Comparison of ENCODE assay signal across 20 mouse cellular contexts in the genomic region with DNA sequence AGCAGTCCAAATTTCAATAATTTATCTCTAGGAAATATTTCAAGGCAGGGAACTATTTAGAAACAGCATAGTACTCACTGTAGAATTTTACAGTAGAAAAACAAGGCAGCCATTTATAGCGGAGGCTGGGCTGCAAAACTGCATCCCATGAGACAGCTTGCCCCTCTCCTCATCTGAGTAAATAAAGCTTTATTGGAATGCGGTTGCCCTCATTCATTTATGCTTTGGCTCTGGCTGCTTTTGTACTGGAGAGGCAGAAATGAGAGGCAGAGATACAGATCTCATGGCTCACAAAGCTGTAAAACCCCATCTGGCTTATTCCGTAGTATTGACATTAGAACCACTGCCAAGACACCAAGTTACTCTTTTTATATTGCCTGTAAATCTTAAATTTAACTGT.
DNase-seq lines count a peak whose midpoint lies in the region; ATAC-seq lines count a peak whose summit lies in the region.
"Had no signal": no experiment of that assay in that cellular context is flagged by ENCODE, and none has a peak within 500 bp of the region (broad histone marks: within the 10 kb centered on the region; RNA-seq: fewer than 3 reads in every experiment).

No protein-coding gene starts in this region.

- H3K4me2 ChIP-seq in limb, embryonic 12.5 days, result no peak overlapping the region
- no peak overlapping the region for H3K4me2 ChIP-seq in limb, embryonic 13.5 days (replicated peaks)
- H3K4me2 ChIP-seq: hindbrain, embryonic 13.5 days; liver, embryonic 15.5 days had no signal

- no peaks in the 10 kb centered on the region for H3K36me3 ChIP-seq in limb, embryonic 12.5 days
- H3K36me3 ChIP-seq in limb, embryonic 10.5 days, result no peaks in the 10 kb centered on the region
- no peaks in the 10 kb centered on the region for H3K36me3 ChIP-seq in limb, embryonic 13.5 days
- H3K36me3 ChIP-seq: hindbrain, embryonic 13.5 days; liver, embryonic 15.5 days had no signal

- no peaks in the 10 kb centered on the region for H3K27me3 ChIP-seq in limb, embryonic 12.5 days
- no peaks in the 10 kb centered on the region for H3K27me3 ChIP-seq in limb, embryonic 10.5 days (ENCODE audit: low read depth, poor library complexity, severe bottlenecking)
- H3K27me3 ChIP-seq in limb, embryonic 13.5 days, result no peaks in the 10 kb centered on the region; the same call in 1 of the 2 replicates
- H3K27me3 ChIP-seq: hindbrain, embryonic 13.5 days; liver, embryonic 15.5 days had no signal

- no peak overlapping the region for H3K9ac ChIP-seq in limb, embryonic 12.5 days (replicated peaks)
- no peak overlapping the region for H3K9ac ChIP-seq in limb, embryonic 13.5 days
- H3K9ac ChIP-seq: hindbrain, embryonic 13.5 days; liver, embryonic 15.5 days had no signal

- ATAC-seq in limb, embryonic 12.5 days (ENCODE audit: insufficient number of reproducible peaks, insufficient read depth, low FRiP score, low TSS enrichment, low read depth), result no peak
- peak; percentile 79 for ATAC-seq in limb, embryonic 13.5 days (ENCODE audit: low FRiP score, low read depth)

- DNase-seq in heart, adult 11 months, result peak; percentile 51
- DNase-seq in heart, postnatal 4 days, result no peak
- no peak for DNase-seq in limb, embryonic 10.5 days (ENCODE audit: low spot score)
- DNase-seq in brain, embryonic 18.5 days (ENCODE audit: low read depth, low spot score), result peak; percentile 14
- no peak for DNase-seq in cerebellum, adult 9-11 months
- DNase-seq in gastrocnemius, postnatal 10 days, result no peak
- DNase-seq: adrenal gland, adult 8-10 months; B cell, adult 2 months; cerebellum, adult 11-12 months; heart, adult 2 months; kidney, adult 2 months; lung, postnatal 14 days; spleen, adult 18-20 months; thymus, postnatal 25 days had no signal

- no peak overlapping the region for H3K4me3 ChIP-seq in limb, embryonic 12.5 days (replicated peaks)
- H3K4me3 ChIP-seq in limb, embryonic 10.5 days, result no peak overlapping the region
- no peak overlapping the region for H3K4me3 ChIP-seq in limb, embryonic 13.5 days
- H3K4me3 ChIP-seq: heart, adult 2 months; hindbrain, embryonic 13.5 days; layer of hippocampus, adult 2 months; liver, embryonic 15.5 days; myocyte had no signal

- H3K4me1 ChIP-seq in limb, embryonic 12.5 days (replicated peaks), result peaks cover 27% of the 10 kb centered on the region
- peaks cover 32% of the 10 kb centered on the region for H3K4me1 ChIP-seq in limb, embryonic 10.5 days
- H3K4me1 ChIP-seq in limb, embryonic 13.5 days, result peaks cover 36% of the 10 kb centered on the region
- H3K4me1 ChIP-seq: hindbrain, embryonic 13.5 days; liver, embryonic 15.5 days had no signal

- WGBS in limb, embryonic 12.5 days, result 54% methylated on average over 3 of the region's 3 CpGs
- WGBS in limb, embryonic 10.5 days, result 92% methylated on average over 3 of the region's 3 CpGs
- 25% methylated on average over 3 of the region's 3 CpGs for WGBS in limb, embryonic 13.5 days

- peak overlapping the region; percentile 14; the same call in 1 of the 2 replicates for H3K27ac ChIP-seq in limb, embryonic 12.5 days
- H3K27ac ChIP-seq in limb, embryonic 10.5 days, result no peak overlapping the region
- H3K27ac ChIP-seq in limb, embryonic 13.5 days, result peak overlapping the region; percentile 55; the same call in 1 of the 2 replicates
- H3K27ac ChIP-seq: heart, adult 2 months; hindbrain, embryonic 13.5 days; layer of hippocampus, adult 2 months; liver, embryonic 15.5 days had no signal

- H3K9me3 ChIP-seq in limb, embryonic 12.5 days, result no peaks in the 10 kb centered on the region
- H3K9me3 ChIP-seq in limb, embryonic 10.5 days (replicated peaks), result no peaks in the 10 kb centered on the region
- H3K9me3 ChIP-seq in limb, embryonic 13.5 days, result no peaks in the 10 kb centered on the region
- H3K9me3 ChIP-seq: hindbrain, embryonic 13.5 days; liver, embryonic 15.5 days had no signal

Comparison
In these comparisons a context has a peak if more than half of its experiments do, and no peak if none do; other contexts are left out.
1. DNase-seq: peak in heart, adult 11 months (single experiment) and brain, embryonic 18.5 days (single experiment); none in heart, postnatal 4 days (single experiment), limb, embryonic 10.5 days (single experiment), cerebellum, adult 9-11 months (single experiment) and gastrocnemius, postnatal 10 days (single experiment).